Mouse (Mus musculus) midbrain, postnatal 0 days (tissue): ENCODE results near the gene Hic1. TPM values are rescaled to one million over a fixed set of nuclear protein-coding genes. Genes with fewer than 3 reads are reported as not detected.
A peak's percentile ranks its signal among the peaks of the same experiment; 100 is the strongest.

ENCODE experiments used
- ATAC-seq: fragments of 200-750 bp; cut with Nextera tagmentation; 2 replicates; pipeline ENCODE4 v1.8.0; 2017; ENCODE audit warnings: moderate number of reproducible peaks, mild to moderate bottlenecking, moderate TSS enrichment, moderate library complexity; ENCODE audit not compliant: low FRiP score
- DNase-seq: peaks from one replicate; pipeline ENCODE4 v3.0.0-alpha.2; 2015; ENCODE audit warnings: low spot score
- H3K27ac ChIP-seq: fragments of 300-500 bp; sonication (generic); 2 replicates; pipeline ENCODE4 v1.5.1; 2014; ENCODE audit warnings: low read depth, mild to moderate bottlenecking, low read length, mixed read lengths
- H3K27me3 ChIP-seq: fragments of 300-500 bp; sonication (generic); 2 replicates; pipeline ENCODE4 v1.6.1; 2014; ENCODE audit warnings: low read length, control low read depth, mixed read lengths; ENCODE audit not compliant: insufficient read depth
- H3K36me3 ChIP-seq: fragments of 300-500 bp; sonication (generic); 2 replicates; pipeline ENCODE4 v1.6.1; 2014; ENCODE audit warnings: low read length, control low read depth, mixed read lengths; ENCODE audit not compliant: insufficient read depth
- H3K4me1 ChIP-seq: fragments of 300-500 bp; sonication (generic); 2 replicates; pipeline ENCODE4 v1.6.1; 2014; ENCODE audit warnings: mild to moderate bottlenecking, control low read depth, antibody characterized with exemption, low read length, mixed read lengths; ENCODE audit not compliant: insufficient read depth
- H3K4me2 ChIP-seq: fragments of 300-500 bp; sonication (generic); 2 replicates; pipeline ENCODE4 v1.6.1; 2014; ENCODE audit warnings: low read depth, mild to moderate bottlenecking, low read length, mixed read lengths; ENCODE audit not compliant: poor library complexity, severe bottlenecking
- H3K4me3 ChIP-seq: fragments of 300-500 bp; sonication (generic); 2 replicates; pipeline ENCODE4 v1.5.1; 2014; ENCODE audit warnings: low read depth, mild to moderate bottlenecking, low read length, moderate library complexity
- H3K9ac ChIP-seq: fragments of 300-500 bp; sonication (generic); replicated peaks from 2 replicates; pipeline ENCODE4 v1.6.1; 2014; ENCODE audit warnings: mild to moderate bottlenecking, low read length, moderate library complexity, mixed read lengths; ENCODE audit not compliant: poor library complexity, severe bottlenecking
- H3K9me3 ChIP-seq: fragments of 300-500 bp; sonication (generic); 2 replicates; pipeline ENCODE4 v1.6.1; 2016; ENCODE audit warnings: low read length, control low read depth
- CTCF ChIP-seq: IDR thresholded peaks from 2 replicates; pipeline ENCODE4 v1.5.1; 2016; ENCODE audit warnings: antibody characterized with exemption, mild to moderate bottlenecking
- WGBS: fragments of 180-500 bp; shearing (Covaris S2); extraction: QIAGEN DNeasy Blood & Tissue Kit; methylation state at CpG from one replicate; pipeline ENCODE4 v1.1.7; 2014; 5-methylcytosine and 5-hydroxymethylcytosine counted together
- polyA plus RNA-seq: library from polyadenylated mRNA; unstranded; fragments of >200 nt; fragmentation: Nextera tagmentation; extraction: Ambion mirVana; gene quantifications from 2 replicates; pipeline ENCODE4 v1.2.1, GENCODE M21; 2015
- total RNA-seq: library from RNA; depleted of rRNA; stranded (reverse); fragments of >200 nt; gene quantifications from 2 replicates; pipeline ENCODE4 v1.2.3, GENCODE M21; 2014

Gene Hic1
- total and polyA plus RNA-seq, 2 experiments from 2014 or later, result 1.5 to 7.1 TPM

DNA sequence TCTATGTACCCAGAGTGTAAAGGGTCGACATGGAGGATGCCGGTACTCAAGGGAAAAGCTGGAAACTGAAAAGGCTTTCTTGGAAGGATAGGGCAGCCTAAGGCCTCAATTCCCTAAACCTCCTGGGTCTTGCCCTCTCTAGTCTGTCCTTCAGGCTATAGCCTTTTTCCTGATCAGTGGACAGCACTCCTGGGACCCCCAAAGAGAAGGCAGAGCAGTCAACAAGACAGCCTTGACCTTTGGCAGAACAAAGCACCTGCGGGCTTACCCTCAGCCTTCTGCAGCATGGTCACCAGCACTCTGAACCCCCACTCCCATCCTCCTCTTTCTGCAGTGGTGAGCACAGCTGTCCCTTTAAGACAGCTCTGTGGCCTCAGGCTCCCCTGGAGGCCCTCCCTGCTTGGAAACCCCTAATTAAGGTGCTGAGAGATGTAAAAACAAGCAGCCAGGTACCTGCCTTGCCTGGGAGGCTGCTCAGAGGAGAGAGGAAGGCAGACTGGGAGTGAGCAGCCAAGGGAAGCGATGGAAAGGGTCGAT lies 21.7 kb upstream of the Hic1 start, which contains the start of gene Dph1:
TSS of gene Dph1 (minus strand) at position 337 of the 537 bp plus-strand sequence.
- no peak for ATAC-seq
- peak within 1 kb of the TSS; percentile 64 for H3K9ac ChIP-seq
- DNase-seq, result no peak
- H3K36me3 ChIP-seq, result no peaks in the 10 kb centered on the region
- TF ChIP-seq CTCF, result no peak
- H3K9me3 ChIP-seq, result no peaks in the 10 kb centered on the region
- H3K27ac ChIP-seq, result no peak within 1 kb of the TSS
- H3K4me2 ChIP-seq, result peak within 1 kb of the TSS; percentile 91
- peaks cover 12% of the 10 kb centered on the region; the same call in 1 of the 2 replicates for H3K4me1 ChIP-seq
- 0 out of 2 replicates have a peak, but pooled peaks cover 4% of the 10 kb centered on the region for H3K27me3 ChIP-seq
- peak within 1 kb of the TSS; percentile 82 for H3K4me3 ChIP-seq
- 42% methylated on average over 5 of the region's 5 CpGs for WGBS

- Histone ChIP-seq H3K27ac (no peak overlapping the region), H3K4me3 (peak overlapping the region; percentile 82), H3K9me3 (no peaks in the 10 kb centered on the region), H3K9ac (peak overlapping the region; percentile 64), H3K36me3 (no peaks in the 10 kb centered on the region), H3K27me3 (0 out of 2 replicates have a peak, but pooled peaks cover 4% of the 10 kb centered on the region), H3K4me2 (peak overlapping the region; percentile 91), H3K4me1 (peaks cover 10% of the 10 kb centered on the region; the same call in 1 of the 2 replicates)
- peak; percentile 40 for TF ChIP-seq CTCF
- DNase-seq, result peak; percentile 91
- whole genome bisulfite sequencing, result 1% methylated on average over 24 of the region's 24 CpGs
- ATAC-seq, result peak; percentile 75
These were observed 21.0 kb upstream of the Hic1 start for GRCm38 (mm10) chr11:75190371-75190724.

DNA sequence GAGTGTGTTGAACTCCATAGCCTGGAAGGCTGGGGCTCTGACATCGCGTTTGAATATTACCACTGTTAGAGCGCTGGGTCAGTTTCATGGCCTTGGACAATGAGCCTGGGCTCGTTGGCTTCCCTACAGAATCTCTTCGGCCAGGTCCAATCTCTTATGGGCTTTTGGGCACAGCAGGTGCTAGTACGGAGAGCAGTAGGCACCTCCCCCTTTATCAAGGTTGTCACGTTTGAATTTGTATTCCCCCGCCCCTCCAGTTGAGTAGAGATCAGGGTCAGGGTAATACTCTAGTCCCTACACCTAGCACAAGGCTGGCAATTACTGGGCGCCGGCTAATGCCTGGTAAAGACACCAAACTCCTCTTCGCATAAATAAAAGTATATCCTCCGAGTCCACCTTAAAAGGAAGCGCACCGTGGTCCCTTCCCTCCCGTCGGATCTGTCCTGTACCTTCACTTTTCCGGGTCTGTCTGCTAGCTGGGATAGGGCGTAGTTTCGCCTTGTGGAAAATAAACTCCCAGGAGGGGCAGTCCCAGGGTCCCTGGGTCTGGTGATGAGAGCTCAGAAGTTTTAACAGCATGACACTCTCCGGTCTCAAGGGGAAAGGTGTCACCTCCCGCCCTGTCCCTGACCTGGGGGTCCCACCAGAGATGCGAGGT lies 20.5 kb upstream of the Hic1 start:
- Histone ChIP-seq H3K4me3 (peak overlapping the region; percentile 82), H3K4me2 (peak overlapping the region; percentile 91), H3K4me1 (peaks cover 10% of the 10 kb centered on the region; the same call in 1 of the 2 replicates), H3K27me3 (0 out of 2 replicates have a peak, but pooled peaks cover 4% of the 10 kb centered on the region), H3K9me3 (no peaks in the 10 kb centered on the region), H3K27ac (no peak overlapping the region), H3K9ac (peak overlapping the region; percentile 64), H3K36me3 (no peaks in the 10 kb centered on the region)
- ATAC-seq (peak; percentile 3; the same call in 1 of the 2 replicates), DNase-seq (no peak)
- TF ChIP-seq CTCF, result no peak
- 1% methylated on average over 22 of the region's 22 CpGs for WGBS

DNA sequence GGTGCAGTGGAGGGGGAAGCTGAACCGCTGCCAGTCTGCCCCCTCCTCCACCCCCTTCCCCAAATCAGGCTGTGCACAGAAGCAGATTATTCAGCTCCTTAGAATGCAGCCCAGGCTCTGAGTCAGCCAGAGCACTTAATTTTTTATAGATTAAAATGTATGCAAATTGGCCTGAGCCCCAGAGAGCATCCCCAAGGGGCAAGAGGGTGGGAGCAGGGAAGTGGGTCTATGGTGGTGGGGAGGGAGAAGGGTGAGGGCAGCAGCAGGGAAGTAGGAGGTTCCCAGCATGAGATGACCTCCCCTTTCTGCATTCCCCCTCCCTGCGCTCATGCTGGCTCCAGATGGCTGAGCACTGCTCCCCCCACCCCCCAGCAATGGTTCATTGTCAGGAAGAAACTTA lies 15.7 kb upstream of the Hic1 start:
- Histone ChIP-seq H3K9ac (peak overlapping the region; percentile 13; the same call in 1 of the 2 replicates), H3K36me3 (peaks cover 32% of the 10 kb centered on the region), H3K4me1 (peaks cover 7% of the 10 kb centered on the region; the same call in 1 of the 2 replicates), H3K27ac (no peak overlapping the region), H3K27me3 (no peaks in the 10 kb centered on the region), H3K4me3 (no peak overlapping the region), H3K4me2 (no peak overlapping the region), H3K9me3 (no peaks in the 10 kb centered on the region)
- DNase-seq, result no peak
- 37% methylated on average over 2 of the region's 2 CpGs for WGBS
- TF ChIP-seq CTCF, result no peak
- no peak for ATAC-seq

GRCm38 (mm10) chr11:75184573-75184972 lies 15.3 kb upstream of the Hic1 start:
- DNase-seq (no peak), ATAC-seq (no peak)
- Histone ChIP-seq H3K36me3 (peaks cover 32% of the 10 kb centered on the region), H3K9ac (0 out of 2 replicates have a peak overlapping the region, but pooled peaks have one; percentile 13), H3K4me3 (no peak overlapping the region), H3K4me2 (no peak overlapping the region), H3K9me3 (no peaks in the 10 kb centered on the region), H3K27ac (no peak overlapping the region), H3K27me3 (no peaks in the 10 kb centered on the region), H3K4me1 (peaks cover 3% of the 10 kb centered on the region; the same call in 1 of the 2 replicates)
- WGBS, result 82% methylated on average over 5 of the region's 5 CpGs
- TF ChIP-seq CTCF, result no peak
